Mouse (Mus musculus) gastrocnemius, adult 18-20 months (tissue): ENCODE measurements at regions not wholly inside any gene's neighbourhood (a gene's known extent, or its start where the extent isn't known, plus 50 kb on each side); places are given as distances from the start of the nearest gene placed in this dataset.

Experiments used
- DNase-seq: peaks from one replicate; pipeline ENCODE4 v3.0.0; 2021; ENCODE audit warnings: low spot score

DNA sequence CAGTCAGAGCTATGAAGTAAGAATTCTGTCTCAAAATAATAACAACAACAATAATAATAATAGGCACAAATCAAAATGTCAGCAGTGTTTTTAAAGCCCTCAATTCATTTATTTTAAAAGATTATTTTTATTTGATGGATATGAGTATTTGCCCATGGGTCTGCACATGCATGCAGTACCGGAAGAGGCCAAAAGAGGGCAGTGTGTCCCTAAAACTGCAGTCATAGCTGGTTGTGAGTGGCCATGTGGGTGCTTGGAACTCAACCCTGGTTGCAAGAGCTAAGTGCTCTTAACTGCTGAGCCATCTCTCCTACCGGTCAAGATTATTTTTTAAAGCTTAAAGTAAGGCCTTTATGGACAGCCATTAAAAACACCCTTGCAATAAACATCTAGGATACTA lies 439.1 kb upstream of the Jarid2 start:
- no peak for DNase-seq

DNA sequence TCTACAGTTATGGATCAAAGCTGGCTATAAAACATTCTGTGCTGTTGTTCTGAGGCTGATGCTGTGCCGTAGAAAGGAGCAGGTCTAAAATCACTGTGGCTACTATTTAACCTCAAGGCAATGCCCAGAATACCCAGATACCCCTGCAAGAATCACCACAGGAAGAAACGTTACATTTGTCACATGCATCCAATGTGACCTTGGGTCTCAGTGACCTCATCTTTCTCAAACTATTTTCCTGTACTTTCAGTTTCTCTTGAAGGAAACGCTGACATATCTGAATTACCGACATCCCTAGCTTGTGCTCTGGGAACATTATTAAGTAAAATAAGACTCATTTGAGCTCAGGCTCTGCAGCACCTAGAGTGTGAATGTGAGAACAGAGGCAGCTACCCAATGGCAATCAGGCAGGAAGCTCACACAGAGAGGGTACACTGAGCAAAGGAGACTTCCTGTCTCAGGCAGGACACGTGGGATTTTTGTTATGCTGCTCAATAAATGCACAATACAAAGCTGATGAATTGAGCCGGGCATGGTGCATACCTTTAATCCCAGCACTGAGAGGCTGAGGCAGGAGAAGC lies 436.7 kb upstream of the Jarid2 start:
- no peak for DNase-seq

DNA sequence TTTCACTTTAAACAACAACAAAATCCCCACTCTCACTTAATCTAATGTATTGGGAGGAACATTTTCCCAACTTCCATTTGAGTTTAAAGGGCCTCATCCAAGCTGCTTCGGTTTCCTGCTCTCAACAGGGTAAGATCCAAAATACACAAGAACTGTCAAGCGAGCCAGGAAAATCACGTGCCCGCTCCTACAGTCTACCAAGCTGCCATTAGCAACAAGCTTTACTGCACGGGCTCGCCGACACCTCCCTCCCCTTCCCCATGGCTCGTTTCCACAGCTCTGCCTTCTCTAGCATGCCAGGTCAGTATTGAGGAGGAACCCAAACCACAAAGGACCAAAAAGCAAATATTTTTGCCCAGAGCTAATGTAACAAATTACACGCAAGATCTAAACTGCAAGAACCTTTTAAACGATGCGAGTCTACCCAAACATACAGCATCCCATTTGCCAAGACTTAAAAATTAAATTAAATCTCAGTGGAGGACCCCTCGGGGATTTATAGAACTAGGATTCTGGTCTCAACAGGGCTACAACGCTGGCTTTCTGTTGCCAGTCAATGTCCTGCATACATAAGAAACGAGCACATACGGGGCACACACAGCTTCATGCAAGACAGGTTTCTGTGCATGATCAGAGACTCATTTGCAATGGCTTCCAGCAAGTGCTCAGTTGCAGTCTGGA lies 435.4 kb upstream of the Jarid2 start:
- DNase-seq, result peak; percentile 37

DNA sequence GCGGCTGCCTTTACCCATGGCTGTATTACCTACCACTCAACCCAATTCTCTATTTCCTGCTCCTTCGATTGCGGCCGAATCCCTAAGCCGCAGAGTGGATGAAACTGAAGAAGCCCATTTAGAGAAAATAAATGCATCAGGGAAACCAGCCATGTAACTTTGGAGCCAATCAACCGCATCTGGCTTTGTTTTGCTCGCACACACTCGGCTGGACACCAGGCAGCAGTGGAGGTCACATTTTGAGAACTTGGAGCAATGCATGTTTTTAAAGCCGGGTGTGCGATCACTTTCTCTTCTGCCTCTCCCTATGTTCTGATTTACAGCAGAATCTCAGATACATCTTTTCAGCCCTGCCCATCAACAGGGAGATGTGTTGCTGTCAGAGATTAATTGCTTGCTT lies 433.7 kb upstream of the Jarid2 start:
- DNase-seq, result peak; percentile 27

DNA sequence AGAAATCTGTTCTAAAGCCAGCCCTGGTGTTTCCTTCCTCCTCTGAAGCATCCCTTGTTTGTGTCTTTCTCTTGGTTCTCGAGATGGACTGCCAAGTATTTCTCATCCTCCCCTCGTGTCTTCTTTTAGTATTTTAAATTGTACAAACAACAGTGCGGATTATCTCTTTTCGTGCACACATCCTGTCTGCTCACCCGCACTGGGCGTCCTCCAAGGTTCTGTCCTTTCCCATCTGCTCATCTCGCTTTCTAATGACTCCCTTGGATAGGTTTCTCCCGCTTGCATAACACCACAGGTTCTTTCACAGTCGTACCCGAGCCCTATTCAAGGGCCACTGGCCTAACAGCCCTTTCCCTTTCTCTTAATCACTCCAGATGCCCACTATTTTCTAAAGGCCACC lies 428.7 kb upstream of the Jarid2 start:
- no peak for DNase-seq

DNA sequence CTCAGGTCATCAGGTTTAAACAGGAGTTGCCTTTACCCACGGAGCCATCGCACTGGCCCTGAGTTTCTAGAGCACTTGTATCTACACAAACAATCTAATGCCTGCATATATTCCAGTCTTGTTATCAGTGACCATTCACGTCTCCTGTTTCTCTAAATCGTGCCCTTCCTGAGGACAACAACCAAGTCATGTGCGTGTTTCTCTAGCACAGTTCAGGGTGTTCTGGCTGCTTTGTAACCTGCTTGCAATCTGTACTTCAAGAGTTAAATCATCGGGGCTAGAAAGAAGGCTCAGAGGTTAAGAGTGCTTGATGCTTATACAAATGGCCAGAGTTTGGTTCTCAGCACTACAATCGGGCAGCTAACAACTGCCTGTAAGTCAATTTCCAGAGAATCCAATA lies 428.1 kb upstream of the Jarid2 start:
- DNase-seq, result no peak

DNA sequence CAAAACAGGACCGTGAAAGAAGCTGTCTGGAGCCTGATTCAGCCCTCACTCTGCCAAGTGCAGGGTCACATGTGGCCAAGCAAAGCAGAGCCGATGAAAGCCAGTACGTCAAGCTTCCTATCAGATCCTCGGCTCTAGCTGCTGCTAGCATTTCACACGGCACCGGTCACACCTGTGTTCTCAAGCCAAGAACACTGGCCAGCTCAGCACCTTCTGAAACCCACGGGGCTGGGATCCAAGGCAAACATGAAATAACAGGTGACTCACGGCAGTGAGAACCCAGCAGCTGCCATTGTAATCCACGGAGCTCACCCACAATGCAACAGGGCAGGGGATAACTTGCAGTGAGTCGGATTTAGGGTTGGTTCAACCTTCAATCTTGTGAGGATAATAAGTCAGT lies 427.3 kb upstream of the Jarid2 start:
- DNase-seq, result peak; percentile 91

DNA sequence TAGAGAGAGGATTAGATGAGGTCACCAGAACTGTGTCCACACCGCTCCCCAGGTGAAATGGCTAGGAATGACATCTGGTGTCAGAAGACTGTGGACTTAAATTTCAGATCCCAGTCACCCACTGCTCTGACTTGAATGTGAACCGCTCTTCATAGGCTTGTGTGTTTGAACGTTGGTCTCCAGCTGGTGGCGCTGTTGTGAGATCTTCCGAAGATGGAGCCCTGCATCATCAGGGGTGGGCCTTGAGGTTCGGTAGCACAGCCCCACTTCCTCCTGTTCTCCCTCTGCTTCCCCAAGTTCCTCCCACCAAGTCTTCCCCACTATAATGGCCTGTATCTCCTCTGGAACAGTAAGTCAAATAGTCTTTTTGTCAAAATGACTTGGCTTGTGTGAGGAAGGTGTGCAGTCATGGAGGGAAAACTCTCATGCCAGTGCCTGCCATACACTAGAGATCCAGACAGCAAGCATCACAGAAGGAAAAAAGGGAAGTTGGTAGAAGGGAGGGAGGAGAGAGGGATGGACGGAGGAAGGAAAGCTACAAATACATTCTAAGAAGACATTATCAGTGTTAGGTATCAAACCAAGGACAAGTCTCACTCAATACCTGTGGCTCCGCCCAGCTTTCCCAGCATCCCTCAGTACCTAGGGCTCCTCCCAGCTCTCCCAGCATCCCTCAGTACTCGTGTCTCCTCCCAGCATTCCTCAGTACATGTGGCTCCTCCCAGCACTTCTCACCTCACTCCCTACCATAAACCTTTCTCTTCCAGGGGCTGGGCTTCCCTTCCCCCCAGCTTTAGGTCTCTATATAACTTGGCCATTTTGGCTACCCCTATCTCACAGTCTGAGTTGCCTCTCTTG lies 423.9 kb upstream of the Jarid2 start:
- DNase-seq, result no peak

DNA sequence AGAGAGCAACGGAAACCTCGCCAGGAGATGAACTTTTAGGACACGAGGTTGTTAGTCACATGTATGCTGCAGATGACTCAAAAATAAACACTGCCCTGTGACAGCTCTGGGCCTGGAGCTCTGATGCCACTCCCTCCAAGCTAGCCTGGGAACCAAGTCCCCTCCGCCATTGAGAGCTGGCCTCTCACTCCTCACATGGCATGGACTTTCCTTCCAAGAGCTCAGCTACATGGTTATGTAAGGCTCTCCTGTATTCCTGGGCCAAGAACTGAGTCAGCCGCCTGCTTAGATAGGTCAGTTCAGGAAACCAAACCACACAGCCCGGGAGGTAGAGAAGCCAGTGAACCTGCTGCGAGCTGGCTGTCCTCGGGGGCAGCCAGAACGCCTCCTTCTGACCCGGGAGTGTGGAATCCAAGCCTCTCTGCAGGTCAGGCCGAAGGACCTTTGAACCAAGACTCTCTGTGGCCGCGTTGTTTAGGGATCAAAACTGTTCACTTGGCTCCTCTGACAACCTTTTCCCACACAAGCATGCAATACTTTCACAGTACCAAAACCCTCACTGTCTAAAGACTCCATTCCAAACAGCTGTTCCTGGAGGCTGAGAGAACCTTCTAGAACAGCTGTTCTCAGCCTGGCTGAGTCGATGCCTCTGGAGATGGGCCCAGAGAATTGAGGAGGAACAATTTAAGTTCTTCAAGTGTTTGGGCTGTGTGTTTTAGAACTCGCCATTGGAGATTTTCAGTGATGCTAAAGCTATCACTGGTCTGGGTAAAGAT lies 422.8 kb upstream of the Jarid2 start:
- DNase-seq, result peak; percentile 93

DNA sequence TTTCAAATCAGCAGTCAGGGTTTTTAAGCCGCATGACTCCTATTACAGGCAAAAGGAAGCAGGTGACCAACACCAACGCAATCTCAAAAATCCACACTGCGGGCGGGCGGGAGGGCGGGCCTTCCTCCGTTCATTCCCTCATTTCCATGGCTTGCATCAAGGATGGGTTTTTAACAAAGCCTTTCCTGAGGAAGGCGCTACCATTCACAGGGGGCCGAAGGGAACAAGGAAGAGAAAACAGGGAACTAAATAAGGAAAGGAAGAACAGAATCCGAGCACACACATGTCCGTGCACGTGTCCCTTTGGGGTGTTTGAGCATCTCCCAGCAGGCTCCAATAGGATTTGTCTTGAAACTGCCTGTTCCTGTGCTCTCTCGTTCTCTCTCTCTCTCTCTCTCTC lies 421.0 kb upstream of the Jarid2 start:
- DNase-seq, result no peak

DNA sequence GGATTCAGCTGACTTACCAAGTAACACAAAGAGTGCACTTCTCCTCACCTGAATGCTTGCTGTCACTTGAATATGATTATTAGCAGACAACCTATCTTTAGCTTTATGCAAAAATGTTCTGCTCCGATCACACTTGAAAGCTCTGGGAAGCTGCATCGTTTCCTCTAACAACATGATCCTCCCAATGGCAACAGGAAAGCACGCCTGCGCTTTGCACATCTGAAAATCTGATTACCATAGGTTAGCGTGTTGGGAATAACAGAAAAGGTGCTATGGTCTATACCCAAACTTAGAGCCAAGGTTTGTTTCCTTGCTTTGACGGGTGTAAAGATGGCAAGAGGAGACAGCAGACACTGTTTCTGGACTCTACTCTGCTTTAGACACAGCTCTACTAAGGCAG lies 417.0 kb upstream of the Jarid2 start:
- DNase-seq, result no peak

DNA sequence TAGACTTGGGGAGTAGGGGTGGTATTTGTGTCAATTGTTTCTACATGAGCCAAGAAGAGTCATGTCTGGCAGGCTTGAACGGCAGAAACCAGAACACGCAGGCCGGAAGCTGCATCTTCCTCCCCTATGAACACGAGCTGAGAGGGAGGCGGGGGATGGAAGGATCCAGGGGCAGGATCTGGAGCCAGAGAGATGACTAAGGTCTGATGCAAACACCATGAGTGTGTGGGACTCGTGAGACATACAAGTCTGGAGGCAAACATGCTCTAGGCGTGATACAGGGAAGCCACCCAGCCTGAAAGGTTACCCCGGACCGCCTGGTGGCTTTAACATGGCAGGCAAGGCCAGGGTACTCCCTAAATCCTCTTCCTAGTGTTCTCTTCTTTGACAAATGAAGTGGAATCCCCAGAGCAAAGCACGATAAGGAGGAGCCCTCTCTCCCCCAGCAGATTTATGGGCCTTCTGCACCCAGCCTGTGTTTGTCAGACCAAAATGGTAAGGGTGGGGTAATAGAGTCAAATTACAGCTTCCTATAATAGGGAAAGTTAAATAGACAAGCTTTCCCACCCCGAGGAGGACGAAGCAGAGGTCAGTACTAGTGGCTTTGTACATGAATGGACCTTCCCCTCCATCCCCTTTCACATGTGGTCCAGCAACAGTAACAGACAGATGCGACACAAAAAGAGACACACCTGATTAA lies 412.4 kb upstream of the Jarid2 start:
- peak; percentile 42 for DNase-seq

DNA sequence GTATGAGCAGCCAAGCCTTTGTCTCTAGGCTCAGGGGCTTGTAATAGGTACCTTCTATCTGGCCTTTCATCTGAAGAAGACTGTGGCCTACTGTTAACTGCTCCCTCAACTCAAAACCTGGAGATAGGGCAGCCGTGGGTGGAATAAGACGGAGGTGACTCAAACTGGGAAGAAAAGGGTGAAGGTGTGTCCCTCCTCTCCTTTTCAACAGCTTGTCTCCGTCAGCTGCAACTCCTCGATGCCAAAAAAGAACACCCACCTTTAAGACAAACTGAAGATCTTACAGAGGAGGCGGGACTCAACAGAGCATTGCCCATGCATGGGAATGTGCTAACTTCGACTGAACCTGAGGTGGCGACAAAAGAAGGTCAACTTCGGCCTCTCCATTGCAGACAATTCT lies 411.7 kb upstream of the Jarid2 start:
- no peak for DNase-seq

DNA sequence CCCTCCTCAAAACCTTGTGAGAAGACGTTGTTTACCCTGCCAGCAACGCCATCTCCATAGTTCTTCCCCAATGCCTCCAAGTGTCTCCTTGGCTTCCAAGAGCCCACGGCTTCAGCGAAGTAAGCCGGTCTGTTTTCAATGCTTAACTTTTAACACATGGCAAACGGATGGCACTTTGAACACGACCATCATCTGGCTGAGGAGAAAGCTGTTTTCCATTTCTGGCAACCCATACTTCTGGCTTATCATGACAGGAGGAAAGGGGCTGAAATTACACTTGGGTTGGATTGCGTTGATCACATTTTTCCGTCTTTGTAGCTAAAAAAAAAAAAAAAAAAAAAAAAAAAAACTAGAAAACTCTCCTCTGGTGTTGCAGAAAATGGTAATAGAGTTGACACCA lies 410.2 kb upstream of the Jarid2 start:
- DNase-seq, result no peak

DNA sequence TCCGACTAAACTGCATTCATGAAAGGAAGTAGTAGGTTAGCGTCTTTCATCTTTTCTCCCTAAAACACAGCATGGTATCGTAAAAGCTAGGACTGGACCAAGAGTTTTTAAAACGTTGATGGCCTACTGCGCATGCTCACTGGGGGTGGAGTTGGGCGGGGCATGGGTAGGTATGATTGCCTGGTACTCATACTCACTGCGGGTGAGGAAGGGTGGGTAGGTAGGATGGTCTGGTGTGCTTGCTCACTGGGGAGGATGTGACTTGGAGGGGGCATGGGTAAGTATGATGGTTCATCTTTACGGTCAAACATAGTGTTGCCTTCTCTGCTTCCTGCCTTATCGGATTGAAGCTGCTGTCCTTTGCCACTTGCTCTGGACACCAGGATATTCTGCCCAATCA lies 409.8 kb upstream of the Jarid2 start:
- no peak for DNase-seq

DNA sequence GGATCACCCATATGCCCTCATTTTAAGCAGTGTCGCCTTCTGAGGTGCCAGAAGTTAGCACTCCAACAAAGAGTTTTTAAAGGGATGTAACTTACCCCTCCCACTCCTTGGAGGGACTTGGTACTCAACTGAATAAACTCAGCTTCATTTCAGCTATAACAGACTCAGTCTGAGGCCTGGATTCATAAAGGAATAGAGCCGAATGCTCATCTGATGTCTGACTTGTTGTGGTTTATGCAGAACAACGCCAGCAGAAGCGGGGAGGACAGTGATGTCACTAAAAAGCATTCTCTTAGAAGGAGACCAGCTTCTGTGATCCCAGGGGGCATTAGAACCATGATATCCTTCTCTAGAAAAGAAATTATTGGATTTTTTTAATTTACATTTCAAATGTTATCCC lies 409.0 kb upstream of the Jarid2 start:
- no peak for DNase-seq

DNA sequence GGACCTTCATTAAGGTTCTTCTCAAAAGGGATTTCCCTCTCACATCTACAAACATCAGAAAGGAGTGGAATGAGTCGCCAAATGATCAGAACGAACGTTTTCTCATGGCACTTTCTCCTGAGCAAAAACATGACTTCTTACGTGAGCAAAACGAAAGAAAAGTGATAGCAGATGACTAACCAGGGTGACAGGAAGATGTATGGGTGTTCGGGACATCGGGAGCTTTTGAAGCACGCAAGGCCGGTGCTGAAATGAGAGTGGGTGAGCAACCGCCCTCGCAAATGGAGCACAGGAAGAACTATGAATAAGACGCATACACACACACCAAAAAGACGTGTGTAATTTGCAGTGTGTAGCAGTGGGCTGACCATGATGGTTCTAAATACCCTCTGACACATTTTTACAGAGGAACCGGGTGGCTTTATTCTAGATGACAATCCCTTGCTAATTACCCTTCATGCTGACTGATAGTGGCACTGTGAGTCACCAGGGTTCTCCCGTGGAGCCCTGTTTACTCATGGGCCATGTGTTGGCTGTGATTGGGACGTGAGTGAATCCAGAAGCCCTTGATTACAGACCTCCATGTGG lies 408.2 kb upstream of the Jarid2 start:
- no peak for DNase-seq

DNA sequence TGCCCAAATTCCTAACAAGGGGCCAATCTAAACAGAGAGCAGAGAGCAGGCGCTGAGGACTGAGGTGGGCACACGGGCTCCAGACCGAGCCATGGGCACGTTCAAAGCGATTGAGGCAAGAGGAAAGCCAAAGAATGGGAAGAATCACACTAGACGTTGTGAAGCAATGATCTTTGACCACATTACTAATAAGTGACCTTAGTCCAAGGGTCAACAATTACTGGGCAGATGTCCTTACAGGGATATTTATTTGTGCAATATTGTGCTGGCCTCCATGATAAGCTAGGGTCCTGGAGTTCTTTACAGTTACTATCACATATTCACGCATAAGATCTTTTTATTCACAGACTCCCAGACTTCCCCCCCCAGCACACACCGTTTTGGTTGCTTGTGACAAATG lies 400.9 kb upstream of the Jarid2 start:
- DNase-seq, result no peak

DNA sequence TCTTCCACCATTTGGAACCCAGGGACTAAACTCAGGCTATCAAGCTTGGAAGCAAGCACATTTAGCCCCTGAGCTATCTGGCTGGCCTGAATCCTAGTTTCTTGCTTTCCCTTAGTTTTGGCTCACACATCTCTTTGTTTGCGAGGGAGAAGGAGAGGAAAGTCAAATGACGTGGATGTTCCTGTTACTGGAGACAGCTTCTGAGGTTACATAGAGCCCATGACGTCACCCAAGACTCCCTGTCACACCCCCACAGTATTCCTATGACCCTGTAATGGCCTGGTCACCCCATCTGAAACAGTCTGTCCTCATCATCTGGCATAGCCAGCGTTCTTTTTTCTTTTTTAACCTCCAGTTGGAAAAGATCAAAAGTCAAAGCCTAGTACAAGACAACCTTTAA lies 400.1 kb upstream of the Jarid2 start:
- peak; percentile 46 for DNase-seq

DNA sequence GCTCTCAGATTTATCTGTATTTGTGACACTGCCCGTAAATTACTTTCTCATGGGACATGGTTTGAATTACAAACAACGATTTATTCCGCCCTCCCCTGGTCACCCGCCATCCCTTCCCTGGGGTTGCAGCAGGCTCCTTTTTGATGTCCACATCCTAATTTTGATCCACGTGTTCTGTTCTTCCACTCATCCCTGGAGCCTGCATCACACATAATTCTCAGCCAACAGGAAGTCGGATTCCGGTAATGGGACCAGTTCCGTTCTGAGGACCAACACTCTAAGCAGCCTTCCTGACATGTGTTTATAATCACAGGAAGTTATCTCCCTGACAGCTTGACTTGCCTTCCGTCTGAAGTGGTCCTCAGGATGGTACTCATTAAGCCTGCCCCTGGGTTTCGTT lies 399.6 kb upstream of the Jarid2 start:
- peak; percentile 29 for DNase-seq

DNA sequence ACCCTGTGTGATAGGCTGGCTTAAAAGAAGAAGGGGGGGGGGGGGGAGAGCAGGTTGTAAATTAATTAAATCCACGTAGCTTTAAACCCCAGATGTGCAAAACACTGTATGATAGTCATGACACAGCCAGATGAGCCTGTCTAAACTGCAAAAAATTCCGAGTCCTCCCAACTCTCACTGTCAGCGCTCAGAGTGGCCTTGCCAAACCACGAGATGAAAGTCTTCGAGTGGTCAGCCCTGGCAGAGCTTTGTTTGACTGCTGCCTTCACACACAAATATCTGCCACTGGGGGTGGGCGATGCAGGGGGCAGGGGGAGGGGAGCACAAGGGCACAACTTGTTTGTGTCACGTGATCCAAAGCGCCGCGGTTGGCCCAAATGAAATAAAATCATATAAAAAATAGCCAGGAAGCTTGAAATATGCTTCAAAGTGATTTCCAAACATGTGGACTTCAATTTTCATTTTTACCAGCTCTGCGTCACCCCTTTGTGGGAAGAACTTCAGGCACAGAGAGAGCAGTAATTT lies 396.5 kb upstream of the Jarid2 start:
- DNase-seq, result no peak
